ENCODE assay signal across 14 mouse cellular contexts in genomic region chr10:76584138-76584537, GRCm38 (mm10). TPM values are rescaled to one million over a fixed set of nuclear protein-coding genes. Genes with fewer than 3 reads are reported as not detected.
A peak's percentile ranks its signal among the peaks of the same experiment; 100 is the strongest.
DNase-seq lines count a peak whose midpoint lies in the region; ATAC-seq lines count a peak whose summit lies in the region.
"Had no signal": no experiment of that assay in that cellular context is flagged by ENCODE, and none has a peak within 500 bp of the region (broad histone marks: within the 10 kb centered on the region; RNA-seq: fewer than 3 reads in every experiment).

No protein-coding gene starts in this region.

- no peaks in the 10 kb centered on the region for H3K36me3 ChIP-seq in kidney, embryonic 16.5 days (ENCODE audit: insufficient read depth, low read length)
- no peaks in the 10 kb centered on the region for H3K36me3 ChIP-seq in forebrain, embryonic 10.5 days (replicated peaks)
- H3K36me3 ChIP-seq in hindbrain, embryonic 15.5 days = no peaks in the 10 kb centered on the region
- no peaks in the 10 kb centered on the region for H3K36me3 ChIP-seq in midbrain, embryonic 15.5 days (replicated peaks)
- H3K36me3 ChIP-seq: G1E had no signal

- H3K27me3 ChIP-seq in kidney, embryonic 16.5 days (ENCODE audit: insufficient read depth, low read length) = no peaks in the 10 kb centered on the region
- H3K27me3 ChIP-seq in forebrain, embryonic 10.5 days (ENCODE audit: poor library complexity, severe bottlenecking) = peaks cover 18% of the 10 kb centered on the region
- H3K27me3 ChIP-seq in hindbrain, embryonic 15.5 days = no peaks in the 10 kb centered on the region
- 0 out of 2 replicates have a peak, but pooled peaks cover 4% of the 10 kb centered on the region for H3K27me3 ChIP-seq in midbrain, embryonic 15.5 days (replicated peaks)

- H3K4me2 ChIP-seq in kidney, embryonic 16.5 days (replicated peaks; ENCODE audit: low read depth, low read length) = peak overlapping the region; percentile 46
- H3K4me2 ChIP-seq in hindbrain, embryonic 15.5 days = peak overlapping the region; percentile 22; the same call in 1 of the 2 replicates
- peak overlapping the region; percentile 16 for H3K4me2 ChIP-seq in midbrain, embryonic 15.5 days

- WGBS in kidney, embryonic 16.5 days = 8% methylated on average over 10 of the region's 10 CpGs
- 11% methylated on average over 10 of the region's 10 CpGs for WGBS in forebrain, embryonic 10.5 days
- 17% methylated on average over 10 of the region's 10 CpGs for WGBS in hindbrain, embryonic 15.5 days
- 23% methylated on average over 10 of the region's 10 CpGs for WGBS in midbrain, embryonic 15.5 days

- no peaks in the 10 kb centered on the region for H3K9me3 ChIP-seq in kidney, embryonic 16.5 days (ENCODE audit: low read length)
- no peaks in the 10 kb centered on the region for H3K9me3 ChIP-seq in forebrain, embryonic 10.5 days
- no peaks in the 10 kb centered on the region for H3K9me3 ChIP-seq in hindbrain, embryonic 15.5 days
- H3K9me3 ChIP-seq in midbrain, embryonic 15.5 days = no peaks in the 10 kb centered on the region
- H3K9me3 ChIP-seq: G1E had no signal

- H3K4me3 ChIP-seq in kidney, embryonic 16.5 days (ENCODE audit: low read length) = peak overlapping the region; percentile 14
- H3K4me3 ChIP-seq in forebrain, embryonic 10.5 days = peak overlapping the region; percentile 32
- no peak overlapping the region for H3K4me3 ChIP-seq in hindbrain, embryonic 15.5 days
- no peak overlapping the region for H3K4me3 ChIP-seq in midbrain, embryonic 15.5 days

- no peak overlapping the region for H3K9ac ChIP-seq in kidney, embryonic 16.5 days (replicated peaks; ENCODE audit: low read length)
- no peak overlapping the region for H3K9ac ChIP-seq in hindbrain, embryonic 15.5 days
- no peak overlapping the region for H3K9ac ChIP-seq in midbrain, embryonic 15.5 days

- H3K4me1 ChIP-seq in kidney, embryonic 16.5 days (ENCODE audit: insufficient read depth, low read length) = no peaks in the 10 kb centered on the region
- H3K4me1 ChIP-seq in forebrain, embryonic 10.5 days = peaks cover 11% of the 10 kb centered on the region
- H3K4me1 ChIP-seq in hindbrain, embryonic 15.5 days (replicated peaks) = no peaks in the 10 kb centered on the region
- no peaks in the 10 kb centered on the region for H3K4me1 ChIP-seq in midbrain, embryonic 15.5 days

- DNase-seq in kidney, adult 18-20 months = no peak
- DNase-seq in forebrain, embryonic 10.5 days (ENCODE audit: extremely low spot score, low spot score) = no peak
- no peak for DNase-seq in testis, postnatal 10 days (ENCODE audit: low spot score)
- no peak for DNase-seq in c-Kit-positive CD71-positive TER-119-positive erythroid progenitor cells, embryonic 14.5 days (ENCODE audit: low spot score)
- DNase-seq in right cerebral cortex, postnatal 10 days (ENCODE audit: low spot score in 2 of 2) = no peak
- DNase-seq: adrenal gland, adult 2 months; cerebellum, postnatal 10 days; kidney, adult 9 months had no signal

- H3K27ac ChIP-seq in kidney, embryonic 16.5 days (ENCODE audit: low read length) = no peak overlapping the region
- no peak overlapping the region for H3K27ac ChIP-seq in forebrain, embryonic 10.5 days
- H3K27ac ChIP-seq in hindbrain, embryonic 15.5 days (replicated peaks) = no peak overlapping the region
- no peak overlapping the region for H3K27ac ChIP-seq in midbrain, embryonic 15.5 days

- peak; percentile 46; the same call in 1 of the 2 replicates for ATAC-seq in kidney, embryonic 16.5 days (ENCODE audit: low FRiP score, low TSS enrichment)
- ATAC-seq in hindbrain, embryonic 15.5 days (ENCODE audit: low FRiP score, low read depth) = no peak
- no peak for ATAC-seq in midbrain, embryonic 15.5 days (replicated peaks)

RNA-seq across cellular contexts. Expression of gene Ftcd, which starts 8.7 kb away (rescaled TPM):
- 0.41 and 0.46 TPM in 2 replicates for polyA plus RNA-seq in kidney, embryonic 16.5 days (2015; fragmentation: Nextera tagmentation; extraction: Ambion mirVana)
- not detected in 2 replicates for polyA plus RNA-seq in forebrain, embryonic 10.5 days (2016; fragmentation: Nextera tagmentation; extraction: Ambion mirVana)
- polyA plus RNA-seq in hindbrain, embryonic 15.5 days (2015; fragmentation: Nextera tagmentation; extraction: Ambion mirVana) = not detected in 2 replicates
- 0.08 TPM in 1 of 2 replicates, not detected in the other for polyA plus RNA-seq in midbrain, embryonic 15.5 days (2015; fragmentation: Nextera tagmentation; extraction: Ambion mirVana)
- polyA plus RNA-seq: G1E; neural tube, embryonic 14.5 days had no signal

RNA-seq across cellular contexts. Expression of gene Spatc1l, which starts 22.1 kb away (rescaled TPM):
- polyA plus RNA-seq in kidney, embryonic 16.5 days (2015; fragmentation: Nextera tagmentation; extraction: Ambion mirVana) = not detected in 2 replicates
- polyA plus RNA-seq in forebrain, embryonic 10.5 days (2016; fragmentation: Nextera tagmentation; extraction: Ambion mirVana) = not detected in 2 replicates
- polyA plus RNA-seq in hindbrain, embryonic 15.5 days (2015; fragmentation: Nextera tagmentation; extraction: Ambion mirVana) = 0.14 TPM in 1 of 2 replicates, not detected in the other
- not detected in 2 replicates for polyA plus RNA-seq in midbrain, embryonic 15.5 days (2015; fragmentation: Nextera tagmentation; extraction: Ambion mirVana)
- polyA plus RNA-seq: adrenal gland, adult 2 months; G1E; liver, embryonic 16.5 days had no signal

RNA-seq across cellular contexts. Expression of gene Col6a2, which starts 39.3 kb away (rescaled TPM):
- polyA plus RNA-seq in kidney, embryonic 16.5 days (2015; fragmentation: Nextera tagmentation; extraction: Ambion mirVana) = 68.6 and 91.3 TPM in 2 replicates
- 5.4 and 5.9 TPM in 2 replicates for polyA plus RNA-seq in forebrain, embryonic 10.5 days (2016; fragmentation: Nextera tagmentation; extraction: Ambion mirVana)
- 21.6 and 26.9 TPM in 2 replicates for polyA plus RNA-seq in hindbrain, embryonic 15.5 days (2015; fragmentation: Nextera tagmentation; extraction: Ambion mirVana)
- polyA plus RNA-seq in midbrain, embryonic 15.5 days (2015; fragmentation: Nextera tagmentation; extraction: Ambion mirVana) = 17.0 and 19.1 TPM in 2 replicates
- polyA plus RNA-seq: G1E had no signal

RNA-seq across cellular contexts. Expression of gene Lss, which starts 52.8 kb away (rescaled TPM):
- polyA plus RNA-seq in kidney, embryonic 16.5 days (2015; fragmentation: Nextera tagmentation; extraction: Ambion mirVana) = 23.4 and 26.0 TPM in 2 replicates
- polyA plus RNA-seq in forebrain, embryonic 10.5 days (2016; fragmentation: Nextera tagmentation; extraction: Ambion mirVana) = 63.1 and 63.5 TPM in 2 replicates
- 37.0 and 39.8 TPM in 2 replicates for polyA plus RNA-seq in hindbrain, embryonic 15.5 days (2015; fragmentation: Nextera tagmentation; extraction: Ambion mirVana)
- 43.5 and 44.5 TPM in 2 replicates for polyA plus RNA-seq in midbrain, embryonic 15.5 days (2015; fragmentation: Nextera tagmentation; extraction: Ambion mirVana)

Comparison
In these comparisons a context has a peak if more than half of its experiments do, and no peak if none do; other contexts are left out.
1. H3K4me3 ChIP-seq: peak in kidney, embryonic 16.5 days (single experiment) and forebrain, embryonic 10.5 days (single experiment); none in hindbrain, embryonic 15.5 days (single experiment) and midbrain, embryonic 15.5 days (single experiment).
2. Peak in every context shown above with its lines, with median percentiles within 50 percentile points of each other: H3K4me2 ChIP-seq.